Mouse (Mus musculus) thymus, postnatal 10 days (tissue): ENCODE measurements at regions not wholly inside any gene's neighbourhood (a gene's known extent, or its start where the extent isn't known, plus 50 kb on each side); places are given as distances from the start of the nearest gene placed in this dataset.

Experiments used
- DNase-seq, 2 experiments: peaks; one replicate each; pipeline ENCODE4 v3.0.0; 2021; ENCODE audit warnings: low spot score in 2 of 2

- peak; percentile 44 to 55 for DNase-seq
Measured at GRCm38 (mm10) chr1:92284155-92284554, 88.7 kb upstream of the Hdac4 start.

GRCm38 (mm10) chr1:92277199-92277747 is 81.8 kb upstream of the Hdac4 start:
- DNase-seq: no peak

GRCm38 (mm10) chr1:92275388-92275787 is 79.9 kb upstream of the Hdac4 start:
- no peak for DNase-seq

- DNase-seq: no peak
Measured at GRCm38 (mm10) chr1:92273760-92274159, 78.3 kb upstream of the Hdac4 start.

- no peak for DNase-seq
Measured at GRCm38 (mm10) chr1:92271676-92272291, 76.3 kb upstream of the Hdac4 start.

- DNase-seq: no peak
Measured at GRCm38 (mm10) chr1:92270486-92271058, 75.1 kb upstream of the Hdac4 start.

GRCm38 (mm10) chr1:92269464-92269863 is 74.0 kb upstream of the Hdac4 start:
- DNase-seq: no peak

GRCm38 (mm10) chr1:92264941-92265340 is 69.4 kb upstream of the Hdac4 start:
- no peak for DNase-seq

GRCm38 (mm10) chr1:92259715-92260392 is 64.4 kb upstream of the Hdac4 start:
- DNase-seq: no peak

- DNase-seq: no peak
Measured at GRCm38 (mm10) chr1:92258026-92258425, 62.5 kb upstream of the Hdac4 start.

GRCm38 (mm10) chr1:92253086-92253485 is 57.6 kb upstream of the Hdac4 start:
- DNase-seq: no peak

- no peak for DNase-seq
Measured at GRCm38 (mm10) chr1:92250594-92251463, 55.3 kb upstream of the Hdac4 start.
